Mouse (Mus musculus) liver, embryonic 11.5 days (tissue): Measurements from ENCODE around the gene Igsf9b. TPM values are rescaled to one million over a fixed set of nuclear protein-coding genes. Genes with fewer than 3 reads are reported as not detected.

Source experiments
- ATAC-seq: fragments of 200-750 bp; cut with Nextera tagmentation; replicated peaks from 2 replicates; pipeline ENCODE4 v1.8.0; 2017; ENCODE audit warnings: moderate number of reproducible peaks, mild to moderate bottlenecking, moderate TSS enrichment, moderate library complexity; ENCODE audit not compliant: low FRiP score
- DNase-seq: peaks from one replicate; pipeline ENCODE4 v3.0.0-alpha.2; 2017; ENCODE audit warnings: low spot score
- H3K27ac ChIP-seq: fragments of 300-500 bp; sonication (generic); 2 replicates; pipeline ENCODE4 v1.5.1; 2014; ENCODE audit warnings: mild to moderate bottlenecking, low read depth, low read length, control low read depth
- H3K27me3 ChIP-seq: fragments of 300-500 bp; sonication (generic); replicated peaks from 2 replicates; pipeline ENCODE4 v1.6.1; 2014; ENCODE audit warnings: low read length, mixed read lengths; ENCODE audit not compliant: control insufficient read depth, insufficient read depth
- H3K36me3 ChIP-seq: fragments of 300-500 bp; sonication (generic); 2 replicates; pipeline ENCODE4 v1.6.1; 2014; ENCODE audit warnings: mild to moderate bottlenecking, low read length, moderate library complexity, mixed read lengths; ENCODE audit not compliant: control insufficient read depth, insufficient read depth
- H3K4me1 ChIP-seq: fragments of 300-500 bp; sonication (generic); replicated peaks from 2 replicates; pipeline ENCODE4 v1.6.1; 2014; ENCODE audit warnings: low read length, mixed read lengths; ENCODE audit not compliant: control insufficient read depth, insufficient read depth
- H3K4me2 ChIP-seq: fragments of 300-500 bp; sonication (generic); 2 replicates; pipeline ENCODE4 v1.6.1; 2014; ENCODE audit warnings: mild to moderate bottlenecking, control low read depth, moderate library complexity
- H3K4me3 ChIP-seq: fragments of 300-500 bp; sonication (generic); 2 replicates; pipeline ENCODE4 v1.5.1; 2014; ENCODE audit warnings: low read depth, low read length, control low read depth
- H3K9ac ChIP-seq: fragments of 300-500 bp; sonication (generic); 2 replicates; pipeline ENCODE4 v1.6.1; 2014; ENCODE audit warnings: low read depth, low read length, control low read depth
- H3K9me3 ChIP-seq: fragments of 300-500 bp; sonication (generic); 2 replicates; pipeline ENCODE4 v1.6.1; 2016; ENCODE audit warnings: low read length, inconsistent platforms, mixed read lengths; ENCODE audit not compliant: control insufficient read depth
- WGBS: fragments of 180-500 bp; shearing (Covaris S2); extraction: QIAGEN DNeasy Blood & Tissue Kit; methylation state at CpG from one replicate; pipeline ENCODE4 v1.1.7; 2014; 5-methylcytosine and 5-hydroxymethylcytosine counted together
- polyA plus RNA-seq: library from polyadenylated mRNA; unstranded; fragments of >200 nt; fragmentation: Nextera tagmentation; extraction: Ambion mirVana; gene quantifications from 2 replicates; pipeline ENCODE4 v1.2.1, GENCODE M21; 2014

Gene Igsf9b
- polyA plus RNA-seq: 0.25 and 0.48 TPM in 2 replicates

- no peak within 1 kb of the TSS for H3K27ac ChIP-seq
- ATAC-seq (peak; percentile 95), DNase-seq (peak; percentile 79)
- H3K36me3 ChIP-seq: no peaks in the 10 kb centered on the region
- H3K4me1 ChIP-seq: no peaks in the 10 kb centered on the region; the same call in 1 of the 2 replicates
- peak within 1 kb of the TSS; percentile 77 for H3K4me2 ChIP-seq
- H3K27me3 ChIP-seq: peaks cover 57% of the 10 kb centered on the region
- peak within 1 kb of the TSS; percentile 57 for H3K4me3 ChIP-seq
- H3K9me3 ChIP-seq: no peaks in the 10 kb centered on the region
- H3K9ac ChIP-seq: no peak within 1 kb of the TSS
- 1% methylated on average over 40 of the region's 40 CpGs for WGBS
Observed at GRCm38 (mm10) chr9:27298411-27299285, at the start of gene Igsf9b. Gene Igsf9b, plus strand, starts transcription at chr9:27299204.

DNA sequence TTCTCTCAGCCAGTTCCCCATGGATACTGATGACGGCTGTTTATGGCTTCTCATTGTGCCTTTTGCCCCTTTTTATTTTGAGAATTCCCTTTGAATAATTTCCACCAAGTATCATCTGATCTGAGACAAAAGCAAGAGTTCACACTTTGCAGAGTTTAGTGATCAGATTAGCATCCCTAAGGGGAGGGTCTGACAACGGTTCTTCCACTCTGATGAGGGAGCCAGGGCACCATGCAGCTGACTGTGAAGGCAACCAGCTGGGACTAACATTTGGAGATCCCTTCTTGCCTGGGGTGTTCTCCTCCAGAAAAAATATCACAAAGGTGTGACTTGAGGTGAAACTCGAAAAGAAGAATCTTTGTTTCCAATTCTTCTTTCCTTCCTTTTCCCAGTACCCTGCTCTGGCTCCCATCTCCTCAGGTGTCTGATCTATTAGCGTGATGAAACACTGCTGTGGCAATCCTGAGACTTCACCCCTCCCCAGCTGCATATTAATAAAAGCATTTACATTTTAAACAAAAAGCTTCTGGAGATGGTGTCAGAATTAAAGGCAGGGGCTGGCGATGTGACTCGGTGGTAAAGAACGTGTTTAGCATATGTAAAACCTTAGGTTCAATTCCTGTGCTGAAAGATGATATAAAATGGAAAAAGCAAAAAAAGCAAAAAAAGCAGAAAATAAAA, 46.8 kb upstream of the Igsf9b start:
- no peak for ATAC-seq
- no peaks in the 10 kb centered on the region for H3K4me1 ChIP-seq
- no peaks in the 10 kb centered on the region for H3K36me3 ChIP-seq
- H3K27ac ChIP-seq: no peak overlapping the region
- H3K9ac ChIP-seq: no peak overlapping the region
- no peaks in the 10 kb centered on the region for H3K9me3 ChIP-seq
- no peak overlapping the region for H3K4me2 ChIP-seq
- H3K27me3 ChIP-seq: no peaks in the 10 kb centered on the region
- WGBS: 52% methylated on average over 7 of the region's 7 CpGs
- no peak overlapping the region for H3K4me3 ChIP-seq
- DNase-seq: no peak

GRCm38 (mm10) chr9:27256454-27256853, 42.5 kb upstream of the Igsf9b start:
- Histone ChIP-seq H3K27ac (no peak overlapping the region), H3K27me3 (no peaks in the 10 kb centered on the region), H3K36me3 (no peaks in the 10 kb centered on the region), H3K4me3 (no peak overlapping the region), H3K4me2 (no peak overlapping the region), H3K9me3 (no peaks in the 10 kb centered on the region), H3K4me1 (no peaks in the 10 kb centered on the region), H3K9ac (no peak overlapping the region)
- ATAC-seq: no peak
- WGBS: 67% methylated on average over 6 of the region's 6 CpGs
- DNase-seq: no peak

- H3K4me2 ChIP-seq: no peak overlapping the region
- DNase-seq: no peak
- no peak overlapping the region for H3K9ac ChIP-seq
- H3K36me3 ChIP-seq: no peaks in the 10 kb centered on the region
- no peak for ATAC-seq
- H3K27me3 ChIP-seq: no peaks in the 10 kb centered on the region
- no peak overlapping the region for H3K4me3 ChIP-seq
- H3K9me3 ChIP-seq: no peaks in the 10 kb centered on the region
- H3K4me1 ChIP-seq: no peaks in the 10 kb centered on the region
- no peak overlapping the region for H3K27ac ChIP-seq
- WGBS: 61% methylated on average over 3 of the region's 3 CpGs
Observed at GRCm38 (mm10) chr9:27260378-27260947, 38.5 kb upstream of the Igsf9b start.

DNA sequence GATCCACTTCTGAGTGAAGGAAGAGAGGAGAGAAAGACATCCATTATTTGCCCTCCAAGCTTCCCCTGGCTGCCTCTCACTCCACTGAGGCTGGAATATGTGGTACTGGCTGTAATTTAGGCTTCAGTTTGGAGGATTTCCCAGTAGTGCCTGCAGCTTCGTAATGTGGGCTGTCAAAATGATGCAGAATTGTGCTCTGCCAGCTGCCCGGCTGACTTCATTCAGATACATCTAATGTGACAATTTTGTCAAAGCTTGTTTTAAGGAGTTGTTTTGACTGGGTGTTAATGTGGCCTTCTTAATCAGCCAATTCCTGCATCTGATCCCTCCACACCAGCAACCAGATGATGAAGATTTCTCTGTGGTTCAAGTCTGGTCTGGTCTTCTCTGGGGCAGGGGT, 37.1 kb upstream of the Igsf9b start:
- Histone ChIP-seq H3K4me3 (no peak overlapping the region), H3K9me3 (no peaks in the 10 kb centered on the region), H3K4me2 (no peak overlapping the region), H3K36me3 (no peaks in the 10 kb centered on the region), H3K9ac (no peak overlapping the region), H3K4me1 (no peaks in the 10 kb centered on the region), H3K27me3 (no peaks in the 10 kb centered on the region), H3K27ac (no peak overlapping the region)
- 78% methylated on average over 2 of the region's 2 CpGs for WGBS
- DNase-seq (no peak), ATAC-seq (no peak)

DNA sequence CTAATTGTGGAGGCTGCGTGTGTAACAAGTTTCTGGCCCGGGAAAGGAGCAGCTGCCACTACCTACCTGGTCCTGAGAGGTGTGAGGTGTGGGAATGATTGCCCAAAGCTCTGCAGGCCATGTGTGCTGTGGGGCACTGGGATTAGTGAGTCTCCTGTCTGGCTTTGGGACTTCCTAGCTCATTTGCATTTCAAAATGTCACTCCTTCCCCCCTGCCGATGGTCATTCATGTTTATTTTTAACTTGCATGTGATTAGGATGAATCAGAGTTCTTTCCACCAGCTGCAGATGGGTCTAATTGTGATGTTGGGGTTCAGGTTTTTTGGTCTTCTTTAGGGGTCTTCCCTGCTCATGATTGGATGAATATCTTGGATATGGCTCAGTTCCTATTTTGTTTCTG, 34.0 kb upstream of the Igsf9b start:
- DNase-seq: no peak
- Histone ChIP-seq H3K4me3 (no peak overlapping the region), H3K4me2 (no peak overlapping the region), H3K27ac (no peak overlapping the region), H3K9me3 (no peaks in the 10 kb centered on the region), H3K36me3 (no peaks in the 10 kb centered on the region), H3K9ac (no peak overlapping the region), H3K4me1 (no peaks in the 10 kb centered on the region), H3K27me3 (no peaks in the 10 kb centered on the region)
- ATAC-seq: no peak
- WGBS: 53% methylated on average over 3 of the region's 3 CpGs

DNA sequence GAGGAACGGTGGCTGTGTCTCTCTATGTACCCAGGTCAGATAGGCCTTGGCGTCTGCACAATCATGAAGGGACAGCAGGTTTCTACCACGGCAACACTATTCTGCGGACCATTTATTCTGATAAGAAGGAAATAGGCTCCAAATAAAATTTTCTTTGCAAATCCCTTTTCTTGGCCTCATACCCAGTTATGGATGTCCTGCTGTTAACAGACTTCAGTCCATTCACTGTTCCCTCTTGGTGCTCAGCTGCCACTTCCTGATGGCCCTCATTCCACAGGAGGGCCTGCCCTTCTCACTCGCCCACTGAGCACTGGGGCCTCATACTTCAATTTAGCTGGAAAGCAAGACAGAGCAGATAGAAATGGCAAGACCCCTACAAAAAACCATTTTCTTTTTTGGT, 31.1 kb upstream of the Igsf9b start:
- no peak overlapping the region for H3K4me2 ChIP-seq
- no peak for ATAC-seq
- no peak overlapping the region for H3K9ac ChIP-seq
- 83% methylated on average over 5 of the region's 5 CpGs for WGBS
- H3K27ac ChIP-seq: no peak overlapping the region
- no peaks in the 10 kb centered on the region for H3K9me3 ChIP-seq
- no peak for DNase-seq
- H3K27me3 ChIP-seq: no peaks in the 10 kb centered on the region
- no peak overlapping the region for H3K4me3 ChIP-seq
- no peaks in the 10 kb centered on the region for H3K4me1 ChIP-seq
- no peaks in the 10 kb centered on the region for H3K36me3 ChIP-seq

DNA sequence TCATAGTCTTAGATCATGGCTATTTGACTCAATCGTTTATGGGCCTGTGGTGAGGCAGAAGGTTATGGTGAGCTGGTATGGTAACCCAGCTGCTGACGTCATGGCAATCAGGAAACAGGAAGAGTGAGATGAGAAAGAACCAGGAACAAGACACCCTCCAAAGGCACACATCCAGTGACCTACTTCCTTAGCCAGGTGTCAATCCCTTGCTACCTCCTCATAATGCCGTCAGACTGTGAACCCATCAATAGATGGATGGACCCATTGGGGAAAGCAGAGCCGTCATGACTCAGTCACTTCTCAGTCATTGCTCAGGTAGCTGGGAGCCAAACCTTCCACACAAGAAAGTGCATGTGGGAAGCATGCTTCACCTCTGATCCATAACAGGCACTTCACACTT, 30.5 kb upstream of the Igsf9b start:
- Histone ChIP-seq H3K27me3 (no peaks in the 10 kb centered on the region), H3K4me1 (no peaks in the 10 kb centered on the region), H3K27ac (no peak overlapping the region), H3K9ac (no peak overlapping the region), H3K9me3 (no peaks in the 10 kb centered on the region), H3K36me3 (no peaks in the 10 kb centered on the region), H3K4me3 (no peak overlapping the region), H3K4me2 (no peak overlapping the region)
- WGBS: 74% methylated on average over 4 of the region's 4 CpGs
- DNase-seq (no peak), ATAC-seq (no peak)
